Mouse (Mus musculus) forebrain, postnatal 0 days (tissue): Measurements from ENCODE around the gene Ppp4r4. TPM values are rescaled to one million over a fixed set of nuclear protein-coding genes. Genes with fewer than 3 reads are reported as not detected.

Experiments used
- ATAC-seq: fragments of 200-750 bp; cut with Nextera tagmentation; 2 replicates; pipeline ENCODE4 v1.8.0; 2017; ENCODE audit warnings: mild to moderate bottlenecking, moderate library complexity
- DNase-seq: peaks from one replicate; pipeline ENCODE4 v3.0.0-alpha.2; 2015
- H3K27ac ChIP-seq: fragments of 300-500 bp; sonication (generic); 2 replicates; pipeline ENCODE4 v1.5.1; 2014; ENCODE audit warnings: low read depth, mild to moderate bottlenecking, antibody characterized with exemption, low read length, moderate library complexity, mixed read lengths
- H3K27me3 ChIP-seq: fragments of 300-500 bp; sonication (generic); 2 replicates; pipeline ENCODE4 v1.6.1; 2014; ENCODE audit warnings: mild to moderate bottlenecking, low read length, mixed read lengths; ENCODE audit not compliant: insufficient read depth
- H3K36me3 ChIP-seq: fragments of 300-500 bp; sonication (generic); 2 replicates; pipeline ENCODE4 v1.6.1; 2014; ENCODE audit warnings: mild to moderate bottlenecking, moderate library complexity; ENCODE audit not compliant: insufficient read depth
- H3K4me1 ChIP-seq: fragments of 300-500 bp; sonication (generic); 2 replicates; pipeline ENCODE4 v1.6.1; 2014; ENCODE audit warnings: antibody characterized with exemption; ENCODE audit not compliant: insufficient read depth
- H3K4me2 ChIP-seq: fragments of 300-500 bp; sonication (generic); 2 replicates; pipeline ENCODE4 v1.6.1; 2014; ENCODE audit warnings: low read depth, mild to moderate bottlenecking, moderate library complexity
- H3K4me3 ChIP-seq: fragments of 300-500 bp; sonication (generic); 2 replicates; pipeline ENCODE4 v1.5.1; 2014; ENCODE audit warnings: low read depth, low read length, mixed read lengths
- H3K9ac ChIP-seq: fragments of 300-500 bp; sonication (generic); 2 replicates; pipeline ENCODE4 v1.6.1; 2014; ENCODE audit warnings: mild to moderate bottlenecking
- H3K9me3 ChIP-seq: fragments of 300-500 bp; sonication (generic); 2 replicates; pipeline ENCODE4 v1.6.1; 2016; ENCODE audit warnings: low read length
- CTCF ChIP-seq: sonication (generic); IDR thresholded peaks from 2 replicates; pipeline ENCODE4 v1.5.1; 2016; ENCODE audit warnings: antibody characterized with exemption, control low read depth, low read depth
- WGBS: fragments of 180-500 bp; shearing (Covaris S2); extraction: QIAGEN DNeasy Blood & Tissue Kit; methylation state at CpG from one replicate; pipeline ENCODE4 v1.1.7; 2014; 5-methylcytosine and 5-hydroxymethylcytosine counted together
- polyA plus RNA-seq: library from polyadenylated mRNA; unstranded; fragments of >200 nt; fragmentation: Nextera tagmentation; extraction: Ambion mirVana; gene quantifications from 2 replicates; pipeline ENCODE4 v1.2.1, GENCODE M21; 2015
- total RNA-seq: library from RNA; depleted of rRNA; stranded (reverse); fragments of >200 nt; gene quantifications from 2 replicates; pipeline ENCODE4 v1.2.3, GENCODE M21; 2014

Ppp4r4 gene
- total and polyA plus RNA-seq, 2 experiments from 2014 or later, result 3.4 to 12.4 TPM

GRCm38 (mm10) chr12:103492767-103493166, 39.3 kb upstream of the Ppp4r4 start:
- whole genome bisulfite sequencing, result 37% methylated on average over 5 of the region's 5 CpGs
- no peak overlapping the region for H3K4me2 ChIP-seq
- ATAC-seq, result peak; percentile 32; the same call in 1 of the 2 replicates

GRCm38 (mm10) chr12:103494486-103494885, 37.6 kb upstream of the Ppp4r4 start:
- no peaks in the 10 kb centered on the region for H3K9me3 ChIP-seq
- ATAC-seq (no peak), DNase-seq (no peak)
- no peak overlapping the region for H3K4me2 ChIP-seq
- H3K27ac ChIP-seq, result no peak overlapping the region
- no peak overlapping the region for H3K9ac ChIP-seq
- no peaks in the 10 kb centered on the region for H3K4me1 ChIP-seq
- H3K36me3 ChIP-seq, result no peaks in the 10 kb centered on the region
- H3K27me3 ChIP-seq, result no peaks in the 10 kb centered on the region
- WGBS, result 24% methylated on average over 6 of the region's 6 CpGs
- TF ChIP-seq CTCF, result peak; percentile 53
- H3K4me3 ChIP-seq, result no peak overlapping the region

More at GRCm38 (mm10) chr12:103492767-103493166, 39.3 kb upstream of the Ppp4r4 start:
- H3K9ac ChIP-seq, result no peak overlapping the region
- no peaks in the 10 kb centered on the region for H3K36me3 ChIP-seq
- no peaks in the 10 kb centered on the region for H3K4me1 ChIP-seq
- DNase-seq, result peak; percentile 78
- peak; percentile 89 for TF ChIP-seq CTCF
- H3K9me3 ChIP-seq, result no peaks in the 10 kb centered on the region
- H3K27ac ChIP-seq, result no peak overlapping the region
- H3K4me3 ChIP-seq, result no peak overlapping the region
- no peaks in the 10 kb centered on the region for H3K27me3 ChIP-seq

GRCm38 (mm10) chr12:103498768-103499167, 33.3 kb upstream of the Ppp4r4 start:
- no peak for TF ChIP-seq CTCF
- no peak overlapping the region for H3K4me2 ChIP-seq
- H3K27me3 ChIP-seq, result no peaks in the 10 kb centered on the region
- H3K4me1 ChIP-seq, result no peaks in the 10 kb centered on the region
- no peaks in the 10 kb centered on the region for H3K36me3 ChIP-seq
- H3K27ac ChIP-seq, result no peak overlapping the region
- WGBS, result 76% methylated on average over 5 of the region's 5 CpGs
- H3K9me3 ChIP-seq, result no peaks in the 10 kb centered on the region
- no peak overlapping the region for H3K4me3 ChIP-seq
- H3K9ac ChIP-seq, result no peak overlapping the region
- DNase-seq, result no peak
- ATAC-seq, result no peak

- Histone ChIP-seq H3K36me3 (no peaks in the 10 kb centered on the region), H3K4me2 (no peak overlapping the region), H3K9me3 (no peaks in the 10 kb centered on the region), H3K4me3 (no peak overlapping the region), H3K9ac (no peak overlapping the region), H3K4me1 (no peaks in the 10 kb centered on the region), H3K27ac (no peak overlapping the region), H3K27me3 (no peaks in the 10 kb centered on the region)
- TF ChIP-seq CTCF, result peak; percentile 51
- DNase-seq (no peak), ATAC-seq (no peak)
- WGBS, result 72% methylated on average over 2 of the region's 2 CpGs
These were observed 32.8 kb upstream of the Ppp4r4 start for GRCm38 (mm10) chr12:103499261-103499660.

- Histone ChIP-seq H3K27ac (no peak overlapping the region), H3K4me2 (no peak overlapping the region), H3K9me3 (no peaks in the 10 kb centered on the region), H3K36me3 (no peaks in the 10 kb centered on the region), H3K4me1 (no peaks in the 10 kb centered on the region), H3K9ac (no peak overlapping the region), H3K4me3 (no peak overlapping the region), H3K27me3 (no peaks in the 10 kb centered on the region)
- WGBS, result 75% methylated on average over 3 of the region's 3 CpGs
- ATAC-seq (no peak), DNase-seq (no peak)
- no peak for TF ChIP-seq CTCF
These were observed 28.8 kb upstream of the Ppp4r4 start for GRCm38 (mm10) chr12:103503300-103503699.

- H3K4me3 ChIP-seq, result no peak overlapping the region
- no peaks in the 10 kb centered on the region for H3K27me3 ChIP-seq
- ATAC-seq (no peak), DNase-seq (no peak)
- no peaks in the 10 kb centered on the region for H3K36me3 ChIP-seq
- no peak overlapping the region for H3K9ac ChIP-seq
- H3K9me3 ChIP-seq, result no peaks in the 10 kb centered on the region
- H3K27ac ChIP-seq, result no peak overlapping the region
- 86% methylated on average over 3 of the region's 3 CpGs for WGBS
- H3K4me2 ChIP-seq, result no peak overlapping the region
- no peaks in the 10 kb centered on the region for H3K4me1 ChIP-seq
- no peak for TF ChIP-seq CTCF
These were observed 27.7 kb upstream of the Ppp4r4 start for GRCm38 (mm10) chr12:103504402-103504801.

GRCm38 (mm10) chr12:103508346-103508745, 23.7 kb upstream of the Ppp4r4 start:
- DNase-seq, result no peak
- Histone ChIP-seq H3K27me3 (no peaks in the 10 kb centered on the region), H3K4me3 (no peak overlapping the region), H3K9ac (no peak overlapping the region), H3K4me2 (no peak overlapping the region), H3K4me1 (no peaks in the 10 kb centered on the region), H3K36me3 (no peaks in the 10 kb centered on the region), H3K27ac (no peak overlapping the region), H3K9me3 (no peaks in the 10 kb centered on the region)
- WGBS, result 56% methylated on average over 4 of the region's 4 CpGs
- ATAC-seq, result no peak
- TF ChIP-seq CTCF, result no peak
